19 mouse cellular contexts compared by ENCODE assay signal in genomic region chr2:3267879-3268278, GRCm38 (mm10).
"Had no signal": no experiment of that assay in that cellular context is flagged by ENCODE, and none has a peak within 500 bp of the region (broad histone marks: within the 10 kb centered on the region; RNA-seq: fewer than 3 reads in every experiment).

No protein-coding gene starts in this region.

- H3K9me3 ChIP-seq: limb, embryonic 15.5 days; liver, embryonic 12.5 days; midbrain, embryonic 10.5 days; neural tube, embryonic 15.5 days had no signal

- ATAC-seq: liver, embryonic 12.5 days had no signal

- H3K27me3 ChIP-seq: limb, embryonic 15.5 days; liver, embryonic 12.5 days; neural tube, embryonic 15.5 days had no signal

- H3K9ac ChIP-seq: limb, embryonic 15.5 days; liver, embryonic 12.5 days; lung, embryonic 14.5 days; neural tube, embryonic 15.5 days had no signal

- H3K4me3 ChIP-seq: layer of hippocampus, adult 2 months; left cerebral cortex, adult 2 months; limb, embryonic 15.5 days; liver, embryonic 12.5 days; midbrain, embryonic 10.5 days; myocyte; neural tube, embryonic 15.5 days had no signal

- DNase-seq: kidney, adult 11 months; kidney, adult 9 months; kidney, postnatal 36 days; lung, embryonic 14.5 days; lung, postnatal 10 days; lung, postnatal 4 days; midbrain, embryonic 14.5 days; retina, postnatal 1 day; spleen, adult 18-20 months; thymus, adult 2 months; thymus, postnatal 25 days had no signal

- H3K4me2 ChIP-seq: limb, embryonic 15.5 days; liver, embryonic 12.5 days; lung, embryonic 14.5 days; neural tube, embryonic 15.5 days had no signal

- H3K27ac ChIP-seq: kidney, postnatal 0 days; layer of hippocampus, adult 2 months; left cerebral cortex, adult 2 months; limb, embryonic 15.5 days; liver, embryonic 12.5 days; midbrain, embryonic 10.5 days; neural tube, embryonic 15.5 days had no signal

- H3K36me3 ChIP-seq: limb, embryonic 15.5 days; liver, embryonic 12.5 days; midbrain, embryonic 10.5 days; neural tube, embryonic 15.5 days had no signal

- H3K4me1 ChIP-seq: limb, embryonic 15.5 days; liver, embryonic 12.5 days; midbrain, embryonic 10.5 days; neural tube, embryonic 15.5 days had no signal
